Mouse (Mus musculus) frontal cortex, postnatal 36 days (tissue): ENCODE results near the gene 1700028P14Rik.
"Not testable (repeated sequence)": the region's sequence is repeated elsewhere in the genome, so short reads cannot be mapped to it uniquely, and the experiment has no call there.

ENCODE experiments used
- DNase-seq, 2 experiments: peaks; one replicate each; pipeline ENCODE4 v3.0.0; 2022; ENCODE audit warnings: low spot score in 2 of 2

The 1700028P14Rik gene

DNA sequence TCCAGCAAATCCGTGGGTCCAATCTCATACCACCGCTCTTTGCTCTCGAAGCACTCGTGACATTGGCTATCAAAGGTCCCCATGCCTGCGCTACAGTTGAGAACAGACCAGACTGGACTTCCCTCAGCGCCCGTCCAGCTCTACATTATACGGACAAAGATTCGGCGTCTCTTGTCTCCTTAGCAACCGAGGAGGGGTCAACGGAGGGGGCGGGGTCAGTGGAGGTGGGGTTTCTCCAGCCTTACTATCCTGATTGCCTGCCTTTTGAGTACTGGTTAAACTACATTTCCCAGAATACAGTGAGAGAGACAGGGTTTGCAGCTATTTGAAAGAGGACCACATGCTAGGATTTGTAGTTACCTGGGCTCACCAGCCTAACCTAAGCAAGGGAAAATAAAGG is at the start of gene 1700028P14Rik:
Gene 1700028P14Rik (minus strand): TSS at position 169 of the 400 bp plus-strand sequence.
- DNase-seq, result peak in 1 of 2 experiments; percentile 48

DNA sequence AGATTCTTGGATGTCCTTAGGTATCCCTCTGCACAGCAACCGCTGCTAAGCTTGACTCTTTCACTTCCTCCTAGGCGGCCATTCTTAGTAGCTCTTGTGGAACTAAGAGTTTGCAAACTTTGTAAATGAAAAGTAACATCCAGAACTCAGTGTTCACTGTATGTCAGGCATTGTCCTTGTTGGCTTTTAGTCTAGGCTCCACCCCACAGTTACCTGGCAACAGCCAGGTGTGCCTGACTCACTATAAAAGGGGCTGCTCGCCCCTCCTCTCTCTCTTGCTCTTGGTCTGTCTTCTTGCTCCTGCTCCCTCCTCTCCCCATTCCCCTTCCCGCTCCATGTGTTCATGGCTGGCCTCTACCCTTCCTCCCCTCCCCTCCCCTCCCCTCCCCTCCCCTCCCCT is 46.5 kb upstream of the 1700028P14Rik start:
- no peak for DNase-seq

DNA sequence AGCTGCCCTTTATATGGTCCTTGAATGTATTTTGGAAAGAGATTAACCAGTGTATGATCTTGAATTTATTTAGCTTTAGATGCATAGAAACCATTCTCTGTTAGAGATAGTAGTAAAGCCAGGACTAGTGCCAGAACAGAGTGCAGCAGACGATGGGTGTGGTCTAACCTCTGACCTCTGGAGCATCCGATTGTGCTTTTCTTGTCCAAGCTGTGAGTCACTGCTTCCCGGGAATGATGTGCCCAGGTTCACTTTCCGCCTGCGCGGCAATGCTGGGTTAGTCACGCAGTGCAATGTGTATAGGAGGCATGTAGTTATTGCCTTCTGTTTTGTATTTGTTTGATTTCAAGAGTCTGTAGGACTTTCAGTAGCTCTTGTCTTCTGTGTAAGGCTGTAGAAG is 45.8 kb upstream of the 1700028P14Rik start:
- DNase-seq, result no peak

DNA sequence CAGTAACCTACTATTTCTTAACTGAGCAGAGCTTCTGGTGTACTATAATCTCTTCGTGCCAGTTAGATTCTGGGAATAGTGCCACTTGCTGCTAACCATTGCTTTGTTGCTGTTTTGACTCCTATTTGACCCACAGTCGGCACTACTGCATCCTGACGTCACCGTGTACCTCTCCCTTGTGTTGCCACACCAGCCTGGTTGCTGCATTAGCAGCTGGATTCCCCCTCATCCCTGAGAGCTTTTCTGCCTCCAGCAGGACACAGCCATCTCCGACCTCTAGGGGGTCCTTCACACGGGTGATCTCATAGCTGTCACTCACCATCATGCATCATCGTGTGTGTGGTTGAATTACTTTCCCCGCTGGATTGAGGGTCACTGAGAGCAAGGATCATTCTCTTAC is 45.2 kb upstream of the 1700028P14Rik start:
- DNase-seq, result no peak

DNA sequence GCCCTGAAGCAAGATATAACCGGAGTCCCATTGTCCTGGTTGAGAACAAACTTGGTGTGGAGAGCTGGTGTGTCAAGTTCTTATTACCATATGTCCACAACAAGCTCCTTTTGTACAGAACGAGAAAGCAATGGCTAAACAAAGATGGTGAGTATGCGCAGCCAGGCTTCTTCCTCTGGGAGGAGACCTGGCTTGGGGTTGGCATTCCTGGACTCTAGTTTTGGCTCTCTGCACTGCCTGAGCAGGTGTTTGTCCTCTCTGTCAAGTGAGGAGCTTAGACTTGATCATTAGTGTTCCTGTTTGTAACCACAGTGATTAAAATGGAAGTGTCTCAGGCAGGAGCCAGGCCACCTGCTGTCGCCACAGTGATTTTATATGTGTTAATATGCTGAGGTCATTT is 41.7 kb upstream of the 1700028P14Rik start:
- DNase-seq, result no peak

DNA sequence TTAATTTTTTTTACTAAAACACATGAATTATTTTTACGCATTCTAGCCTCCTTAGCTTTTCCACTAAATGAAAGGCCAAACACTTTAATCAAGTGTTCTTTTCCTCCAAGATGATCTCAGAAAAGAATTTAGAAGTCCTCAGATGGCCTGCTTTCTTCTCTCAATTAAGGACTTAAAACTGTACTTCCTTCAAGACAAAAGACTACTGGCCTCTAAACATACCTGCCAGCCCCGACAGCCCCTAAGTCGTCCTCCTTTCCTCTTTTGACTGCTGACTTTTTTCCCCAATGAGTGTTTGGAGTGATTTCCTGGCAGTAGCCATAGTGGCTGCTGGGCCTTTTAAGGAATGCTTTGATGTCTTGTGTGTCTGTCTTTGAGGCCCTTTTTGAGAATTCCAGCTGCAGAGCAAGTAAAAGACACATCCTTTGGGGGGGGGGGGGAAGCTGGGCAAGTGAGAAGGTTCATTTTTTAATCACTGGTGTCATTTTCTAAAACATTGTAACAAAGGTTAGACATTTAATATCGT is 35.9 kb upstream of the 1700028P14Rik start:
- peak; percentile 19 to 26 for DNase-seq

DNA sequence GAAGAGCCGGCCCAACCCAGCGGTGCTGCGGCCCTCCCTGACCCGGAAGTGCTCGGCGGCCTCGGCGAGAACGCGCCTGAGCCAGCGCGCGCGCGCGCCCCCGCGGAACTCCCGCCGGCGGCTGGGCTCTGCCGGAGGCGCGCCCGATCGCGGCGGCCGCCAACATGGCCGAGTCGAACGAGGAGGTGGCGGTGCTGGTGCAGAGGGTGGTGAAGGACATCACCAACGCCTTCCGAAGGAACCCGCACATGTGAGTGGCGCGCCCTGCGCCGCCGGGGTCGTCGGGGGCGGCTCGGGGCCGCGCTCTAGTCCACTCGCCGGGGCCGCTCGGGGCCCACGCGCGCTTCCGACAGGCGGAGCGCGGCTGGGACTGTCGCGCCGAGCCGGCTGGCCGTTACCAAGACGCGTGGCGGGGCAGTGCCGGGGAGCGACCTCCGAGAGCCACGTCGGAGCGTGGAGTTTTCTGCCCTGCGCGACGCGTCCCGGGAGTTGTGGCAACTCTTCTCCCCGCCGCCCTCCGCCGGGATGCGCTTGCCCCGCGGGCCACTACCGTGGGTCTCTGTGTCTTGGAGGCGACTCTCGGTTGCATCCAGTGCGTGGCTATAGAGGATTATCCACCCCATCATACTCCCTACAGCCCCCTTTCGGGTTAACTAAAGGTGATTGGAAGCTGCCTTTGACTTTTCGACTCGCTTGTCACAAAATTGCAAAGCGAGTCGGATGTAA is 34.8 kb upstream of the 1700028P14Rik start, which contains the start of gene Ptar1:
Gene Ptar1 (plus strand): TSS at position 134 of the 726 bp plus-strand sequence.
- peak; percentile 86 to 88 for DNase-seq

DNA sequence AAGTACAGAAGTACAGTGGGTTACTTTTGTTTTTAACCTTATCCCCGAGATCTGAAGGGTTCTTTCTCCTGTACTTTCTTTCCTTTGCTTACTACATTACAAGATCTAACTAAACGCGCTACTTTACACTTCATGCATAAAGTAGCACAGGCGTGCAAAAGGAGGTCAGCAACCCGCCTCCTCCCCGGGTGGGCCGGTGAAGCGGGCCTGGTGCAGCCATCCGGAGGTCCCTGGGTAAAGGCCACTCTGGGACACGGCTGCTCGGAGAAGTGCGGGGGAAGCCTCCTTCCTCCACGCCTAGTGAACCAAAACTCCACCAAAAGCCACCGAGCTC is 34.3 kb upstream of the 1700028P14Rik start:
- no peak for DNase-seq

DNA sequence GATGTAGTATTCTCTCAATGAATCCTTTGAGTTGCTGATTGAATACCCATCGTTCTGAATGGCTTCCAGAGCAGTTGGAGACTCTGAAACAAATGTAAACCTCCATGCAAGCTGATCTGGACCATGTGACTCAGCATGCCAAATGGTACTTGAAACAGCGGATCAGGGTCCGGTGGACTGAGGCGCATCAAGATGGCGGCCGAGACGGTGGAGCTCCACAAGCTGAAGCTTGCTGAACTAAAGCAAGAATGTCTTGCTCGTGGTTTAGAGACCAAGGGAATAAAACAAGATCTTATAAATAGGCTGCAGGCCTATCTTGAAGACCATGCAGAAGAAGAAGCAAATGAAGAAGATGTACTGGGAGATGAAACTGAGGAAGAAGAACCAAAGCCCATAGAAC is 23.0 kb upstream of the 1700028P14Rik start:
- DNase-seq, result not testable (repeated sequence)

DNA sequence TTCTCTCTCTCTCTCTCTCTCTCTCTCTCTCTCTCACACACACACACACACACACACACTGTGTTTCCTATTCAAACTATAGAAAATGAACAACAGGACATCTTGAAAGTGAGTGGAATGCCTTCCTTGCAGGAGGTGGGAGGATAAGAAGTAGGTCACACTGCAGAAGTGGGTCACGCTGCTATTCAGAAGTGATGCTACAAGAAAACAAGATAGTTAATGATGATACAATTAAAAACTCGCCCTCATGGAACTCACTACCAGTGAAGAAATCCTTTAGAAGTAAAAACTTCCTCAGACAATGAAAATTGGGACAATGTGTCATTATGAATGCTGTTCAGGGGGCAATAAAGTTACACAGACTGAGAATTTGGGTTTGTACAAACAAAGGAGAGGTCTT is 20.4 kb upstream of the 1700028P14Rik start:
- DNase-seq, result no peak

DNA sequence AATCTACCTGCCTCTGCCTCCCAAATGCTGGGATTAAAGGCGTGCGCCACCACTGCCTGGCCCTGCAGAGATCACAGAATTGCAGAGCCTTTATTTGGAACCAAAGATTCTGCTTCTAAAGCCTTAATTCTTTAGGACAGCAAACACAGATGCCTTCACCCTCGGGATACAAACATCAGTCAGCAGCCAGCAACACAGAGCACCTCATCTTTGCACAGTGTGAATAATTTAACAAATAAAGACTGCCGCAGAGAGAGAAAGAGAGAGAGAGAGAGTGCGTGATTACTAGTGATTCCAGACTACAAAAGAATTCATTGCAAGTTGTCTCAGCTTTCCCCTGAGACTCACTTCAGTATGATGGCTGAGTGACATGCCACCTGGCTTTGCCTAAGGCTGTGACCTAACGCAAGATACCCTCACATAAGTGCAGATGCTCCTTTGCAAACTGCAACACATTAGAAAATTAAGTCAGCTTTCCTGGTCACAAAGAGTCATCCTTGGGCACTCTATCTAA is 15.6 kb upstream of the 1700028P14Rik start:
- DNase-seq, result no peak

DNA sequence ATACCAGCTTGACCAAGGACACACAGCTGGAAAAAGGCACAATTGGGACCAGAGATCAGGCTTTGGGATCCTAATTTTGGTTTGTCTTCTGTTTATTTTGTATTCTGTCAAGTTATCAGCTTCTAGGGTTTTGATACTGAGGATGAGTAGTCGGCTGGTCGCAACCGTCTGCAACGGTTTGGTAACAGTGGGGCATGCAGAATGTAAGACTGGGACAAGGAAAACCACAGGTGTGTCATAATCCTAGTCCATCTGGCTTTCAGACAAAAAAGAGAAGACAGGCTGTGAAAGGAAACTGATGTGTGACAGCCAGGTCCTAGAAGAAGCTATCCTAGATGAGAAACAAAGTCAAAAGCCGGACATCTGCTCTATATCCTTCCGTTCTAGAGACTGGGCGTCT is 11.5 kb upstream of the 1700028P14Rik start:
- no peak for DNase-seq

DNA sequence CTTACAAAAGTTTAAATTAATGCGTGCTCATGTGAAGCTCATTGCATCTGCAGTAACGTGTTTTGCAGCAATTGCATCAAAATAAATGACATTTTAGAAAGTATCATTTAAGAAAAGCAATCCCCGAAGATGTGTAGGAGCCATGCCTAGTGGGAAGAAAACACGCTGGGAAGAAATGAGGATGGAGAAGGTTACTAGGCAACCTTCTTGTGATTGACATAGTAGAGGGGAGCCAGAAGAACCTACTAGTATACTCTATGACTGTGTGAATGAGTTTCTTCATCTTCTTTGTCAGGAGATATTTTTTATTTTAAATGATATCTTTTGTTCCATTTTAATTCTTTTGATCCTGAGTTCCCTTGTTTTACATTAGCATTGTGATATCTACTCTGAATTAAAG is 5.7 kb upstream of the 1700028P14Rik start:
- DNase-seq, result no peak

DNA sequence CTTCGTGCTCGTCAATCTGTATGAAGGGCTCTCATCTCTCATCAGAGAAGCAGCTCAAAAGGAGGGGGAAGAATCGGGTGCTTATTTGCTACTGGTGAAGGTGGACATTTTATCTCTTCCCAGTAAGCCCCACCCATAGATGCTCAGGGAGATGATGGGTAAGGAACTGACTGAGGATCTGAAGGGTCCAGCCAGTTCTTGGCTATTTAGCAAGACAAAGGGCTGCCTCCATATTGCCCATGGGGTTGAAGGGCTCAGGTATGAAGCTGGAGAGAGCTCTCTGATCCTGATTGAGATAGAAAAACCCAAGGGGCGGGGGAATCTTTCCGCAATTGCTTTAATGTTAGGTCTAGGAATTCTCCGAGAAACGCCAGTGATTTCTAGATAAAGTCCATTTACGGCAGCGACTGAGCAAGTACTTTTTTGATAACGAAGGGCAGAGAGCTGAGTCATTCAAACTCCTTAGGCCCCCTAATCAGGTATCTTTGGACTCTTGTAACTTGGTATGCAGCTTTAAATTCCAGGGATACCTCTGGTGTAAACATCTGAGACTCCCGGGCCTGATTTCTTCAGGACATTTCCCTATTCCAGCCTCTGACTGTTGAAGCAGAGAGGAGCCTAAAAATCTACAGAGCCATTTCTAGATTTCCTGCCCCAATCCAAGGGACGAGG is 4.8 kb upstream of the 1700028P14Rik start:
- DNase-seq, result no peak

DNA sequence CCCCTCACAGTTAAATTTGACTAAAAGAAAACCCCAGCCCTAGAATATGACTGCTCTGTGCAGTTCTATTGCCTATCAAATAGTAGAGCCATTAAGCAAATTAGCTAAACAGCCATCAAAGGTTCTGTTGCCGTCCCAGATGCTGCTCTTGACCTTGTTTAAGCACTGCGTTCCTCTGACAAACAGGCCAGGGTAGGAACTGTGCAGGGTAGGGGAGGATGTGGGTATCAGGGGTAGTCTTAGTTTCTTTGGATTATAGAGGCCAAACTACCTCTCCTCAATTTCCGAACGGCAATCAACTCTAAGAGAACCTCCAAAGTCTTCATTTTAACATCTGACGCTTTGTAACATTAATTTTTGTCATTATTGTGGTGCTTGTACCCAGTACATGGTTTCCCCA is 542 bp upstream of the 1700028P14Rik start:
- no peak for DNase-seq

DNA sequence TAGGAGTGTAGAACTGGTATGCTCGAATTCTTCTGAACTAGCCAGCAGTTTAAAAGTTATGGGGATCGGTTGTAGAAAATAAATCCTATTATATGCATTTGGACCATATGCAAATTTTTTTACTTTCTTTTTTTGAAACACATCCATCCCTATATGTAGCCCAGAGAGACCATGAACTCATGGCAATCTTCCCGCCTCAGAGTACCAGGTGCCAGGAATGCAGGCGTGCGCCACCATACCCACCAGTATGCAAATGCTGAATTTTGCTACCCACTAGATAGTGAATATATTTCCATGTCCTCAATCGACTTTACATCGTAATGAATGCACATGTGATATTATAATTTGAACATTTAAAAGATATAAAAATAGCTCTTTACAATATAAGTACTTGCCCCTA is 5.3 kb downstream of the 1700028P14Rik start:
- peak in 1 of 2 experiments; percentile 47 for DNase-seq

DNA sequence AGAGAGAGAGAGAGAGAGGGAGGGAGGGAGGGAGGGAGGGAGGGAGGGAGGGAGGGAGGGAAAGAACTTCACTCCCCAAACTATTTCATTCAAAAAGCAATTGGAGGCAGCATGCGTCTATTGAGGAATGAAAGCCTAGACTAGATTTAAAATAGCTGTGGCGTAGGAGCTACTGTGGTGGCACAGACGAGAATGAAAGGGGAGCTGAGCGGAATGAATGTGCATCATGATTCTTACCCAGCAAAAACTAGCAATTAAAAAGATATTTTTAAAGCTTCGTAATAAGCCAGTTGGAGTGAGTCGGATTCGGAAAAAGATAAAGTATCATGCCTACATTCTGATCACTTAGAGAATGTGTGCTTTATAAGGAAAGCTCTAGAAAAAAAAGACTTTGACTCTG is 7.3 kb downstream of the 1700028P14Rik start:
- peak in 1 of 2 experiments; percentile 52 for DNase-seq

DNA sequence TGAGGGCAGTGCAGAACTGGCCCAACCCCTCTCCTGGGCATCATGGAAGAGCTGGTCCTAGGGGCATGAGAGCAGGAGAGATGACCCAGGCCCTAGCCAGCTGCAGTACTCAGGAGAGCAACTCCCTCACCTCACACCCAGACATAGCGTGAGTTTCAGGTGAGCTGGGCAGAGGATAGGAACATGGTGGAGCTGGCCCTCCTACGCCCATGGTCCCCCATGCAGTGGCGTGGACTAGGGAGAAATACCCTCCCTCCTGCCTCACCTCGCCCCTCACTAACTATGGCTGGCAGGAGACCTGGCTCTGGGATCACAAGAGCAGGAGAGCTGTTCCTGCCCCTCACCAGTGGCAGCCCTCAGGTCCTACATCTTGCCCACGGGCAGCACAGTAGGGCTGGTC is 8.8 kb downstream of the 1700028P14Rik start:
- no peak for DNase-seq

DNA sequence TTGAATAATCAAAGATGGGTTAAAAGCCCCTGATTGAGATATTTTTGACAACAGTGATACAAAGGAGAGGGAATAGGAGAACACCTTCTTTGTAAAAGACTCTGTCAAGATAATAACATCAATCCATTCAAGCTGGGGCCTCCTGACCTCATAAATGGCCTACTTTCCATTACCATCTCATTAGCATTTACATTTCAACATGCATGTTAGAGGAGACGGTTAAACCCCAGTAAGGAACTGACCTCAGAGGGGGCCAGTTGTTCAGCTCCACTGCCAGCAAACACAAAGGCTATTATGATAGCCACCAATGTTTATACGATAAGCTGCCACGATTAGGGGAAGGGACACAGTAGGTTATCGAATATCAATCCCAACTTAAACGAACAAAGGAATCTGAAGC is 15.8 kb downstream of the 1700028P14Rik start:
- no peak for DNase-seq

DNA sequence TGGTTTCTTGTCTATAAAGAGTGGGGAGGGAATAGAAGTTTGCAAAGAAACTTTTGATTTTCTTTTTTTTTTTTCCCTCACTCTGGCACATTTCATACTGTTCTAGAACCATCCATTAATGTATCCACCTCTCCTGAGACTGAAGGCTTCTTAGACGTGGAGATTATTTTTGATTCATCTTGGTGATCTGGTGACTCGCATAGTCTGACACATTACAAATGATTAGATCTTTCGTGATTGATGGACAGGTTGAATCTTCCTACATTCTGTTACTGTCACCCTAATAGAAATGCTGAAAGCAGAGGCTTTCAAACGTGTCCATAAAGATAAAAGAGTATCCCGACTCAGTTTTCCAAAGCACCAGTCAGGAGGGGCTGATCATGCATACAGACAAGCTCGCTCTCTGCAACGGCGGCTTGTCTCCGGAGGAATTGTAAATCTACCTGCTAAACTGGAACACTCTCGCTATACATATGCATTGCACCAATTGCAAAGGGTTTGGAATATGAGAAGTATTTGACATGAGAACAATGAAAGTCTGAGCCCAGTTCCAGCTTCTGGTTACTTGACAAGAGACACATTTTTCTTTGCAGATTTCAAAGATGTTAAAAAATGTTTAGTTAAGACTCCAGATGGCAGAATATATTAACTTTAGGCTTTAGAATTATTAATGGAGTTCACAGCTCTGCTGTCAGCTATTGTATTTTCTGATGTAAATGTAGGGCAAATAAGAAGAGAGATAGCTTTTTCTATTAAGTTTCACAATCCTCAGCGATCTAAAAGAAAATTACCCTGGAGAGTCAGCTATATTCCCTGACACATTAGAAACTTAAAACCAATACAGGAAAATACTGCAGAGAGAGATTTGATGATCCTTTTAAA is 20.8 kb downstream of the 1700028P14Rik start:
- no peak for DNase-seq

DNA sequence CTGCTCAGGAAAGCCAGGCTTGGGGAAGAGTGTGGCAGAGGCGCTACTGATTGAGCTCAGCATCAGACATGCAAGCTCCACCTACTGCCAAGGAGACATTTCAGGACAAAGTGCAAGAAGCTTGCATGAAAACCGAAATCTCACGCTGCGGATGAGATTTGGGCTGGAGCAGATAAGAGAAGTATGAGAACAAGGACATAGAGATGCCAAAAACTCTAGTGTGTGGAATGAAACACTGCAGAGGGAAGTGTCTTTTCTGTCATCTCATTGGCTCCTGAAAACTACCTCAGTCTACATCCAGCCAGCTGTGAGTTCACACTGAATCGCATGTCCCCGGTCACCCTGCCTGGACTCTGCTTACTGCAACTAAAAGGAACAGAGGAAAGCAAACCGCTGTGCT is 38.3 kb downstream of the 1700028P14Rik start:
- no peak for DNase-seq

DNA sequence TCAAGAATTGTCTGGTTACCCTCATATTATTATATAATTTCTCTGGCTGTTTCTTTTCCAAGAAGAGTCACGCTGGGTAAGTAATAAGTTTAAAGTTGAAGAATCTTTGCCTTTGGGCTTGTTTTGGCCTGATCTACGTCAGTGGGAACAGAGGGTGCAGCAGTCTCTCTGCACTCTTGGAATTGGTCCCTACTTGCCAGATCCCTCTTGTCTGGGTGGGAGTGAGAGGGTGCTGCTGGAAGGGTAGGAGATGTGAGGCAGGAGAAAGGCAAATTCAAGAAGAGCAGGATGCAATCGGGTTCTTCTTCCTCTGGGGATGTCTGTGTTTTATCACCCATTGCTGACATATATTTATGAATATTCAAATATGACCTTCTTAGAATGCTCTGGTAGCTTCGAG is 42.9 kb downstream of the 1700028P14Rik start:
- peak in 1 of 2 experiments; percentile 13 for DNase-seq
